Mouse (Mus musculus) T-cell, adult 2 months (primary cell): ENCODE measurements at regions not wholly inside any gene's neighbourhood (a gene's known extent, or its start where the extent isn't known, plus 50 kb on each side); places are given as distances from the start of the nearest gene placed in this dataset.

Source experiments
- DNase-seq: peaks from one replicate; pipeline ENCODE4 v3.0.0; 2022; ENCODE audit warnings: low spot score

DNA sequence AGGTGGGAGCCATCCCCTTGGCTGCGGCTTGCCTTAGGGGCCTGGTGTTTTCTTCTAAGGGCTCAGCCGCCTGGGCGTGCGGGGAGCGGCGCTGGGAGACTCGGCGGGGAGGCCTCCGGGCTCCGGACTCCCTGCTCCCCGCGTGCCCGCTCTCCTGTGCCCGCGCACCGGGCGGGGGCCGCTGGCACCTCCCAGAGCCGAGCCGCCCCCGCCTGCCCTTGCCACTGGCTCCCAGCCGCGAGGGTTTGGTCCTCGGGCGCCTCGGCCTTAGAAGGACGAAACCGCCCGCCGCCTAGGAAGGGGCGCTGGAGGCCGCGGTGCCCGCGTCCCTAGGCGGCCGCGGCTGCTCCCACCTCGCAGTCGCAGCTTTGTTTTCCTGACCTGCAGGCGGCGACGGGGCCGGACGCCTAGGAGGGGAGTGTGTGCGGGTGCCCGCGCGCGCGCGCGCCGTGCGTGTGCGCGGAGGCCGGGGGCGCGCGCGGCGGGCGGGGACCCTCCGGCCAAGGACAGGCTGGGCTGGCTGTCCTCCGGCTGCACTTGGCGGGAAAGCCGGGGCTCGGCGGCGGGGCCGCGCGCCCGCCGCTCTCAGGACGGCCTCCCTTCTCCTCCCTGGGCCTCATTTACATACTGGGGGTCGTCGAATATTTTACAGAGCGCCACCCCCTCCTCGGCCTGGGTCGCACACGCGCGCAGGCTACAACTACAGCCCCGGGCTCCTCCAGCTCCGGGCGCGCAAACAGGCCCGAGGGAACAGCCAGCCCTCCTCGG lies 227.1 kb downstream of the Mef2c start:
- no peak for DNase-seq

- no peak for DNase-seq
These were observed 227.7 kb downstream of the Mef2c start for GRCm38 (mm10) chr13:83731481-83732006.

GRCm38 (mm10) chr13:83732283-83733121 lies 228.7 kb downstream of the Mef2c start:
- no peak for DNase-seq

GRCm38 (mm10) chr13:83733231-83733990 lies 229.6 kb downstream of the Mef2c start:
- DNase-seq = no peak

DNA sequence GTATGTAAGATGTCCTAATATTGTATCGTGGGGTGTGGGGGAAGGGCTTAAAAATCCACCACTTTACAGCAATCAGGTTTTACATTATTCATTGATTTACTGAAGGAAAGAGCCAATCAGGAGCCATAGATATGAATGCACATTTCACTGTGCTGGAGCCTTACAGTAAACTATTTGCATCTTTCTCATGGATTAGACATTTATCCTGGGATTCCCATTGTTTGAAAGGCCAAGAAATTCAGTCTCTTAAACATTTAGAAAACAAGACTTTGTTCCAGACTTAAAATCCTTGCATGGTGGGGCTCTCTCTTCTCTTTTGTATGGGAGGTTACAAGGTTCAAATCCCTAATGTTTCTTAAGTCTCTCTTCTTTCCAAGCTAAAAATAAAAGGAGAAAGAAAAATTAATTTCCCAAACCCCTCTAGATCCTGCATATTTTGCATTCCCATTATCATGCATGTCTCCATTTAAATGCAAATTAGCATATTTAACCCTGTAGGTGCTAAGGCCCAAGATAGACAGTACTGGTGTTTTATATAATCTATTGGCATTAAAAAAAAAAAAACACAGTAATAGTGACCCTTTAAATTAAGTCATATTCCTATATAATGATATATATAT lies 230.3 kb downstream of the Mef2c start:
- DNase-seq = no peak

DNA sequence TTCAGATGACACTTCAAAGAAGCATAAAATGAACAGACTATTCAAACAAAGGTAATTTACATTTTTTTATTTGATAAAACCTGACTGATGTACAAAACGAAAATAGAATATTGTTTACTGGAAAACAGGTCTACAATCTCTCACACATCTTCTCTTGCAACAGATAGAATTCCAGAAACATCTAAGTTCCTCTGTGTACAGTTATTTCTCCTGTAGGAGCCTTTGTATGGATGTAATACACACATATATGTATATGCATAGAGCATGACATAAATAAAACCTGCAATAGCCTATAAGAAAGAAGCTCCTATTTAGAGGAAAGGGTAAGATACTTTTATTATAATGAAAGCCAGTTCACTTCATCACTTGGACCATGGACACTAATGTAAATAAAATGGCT lies 230.8 kb downstream of the Mef2c start:
- DNase-seq = no peak

DNA sequence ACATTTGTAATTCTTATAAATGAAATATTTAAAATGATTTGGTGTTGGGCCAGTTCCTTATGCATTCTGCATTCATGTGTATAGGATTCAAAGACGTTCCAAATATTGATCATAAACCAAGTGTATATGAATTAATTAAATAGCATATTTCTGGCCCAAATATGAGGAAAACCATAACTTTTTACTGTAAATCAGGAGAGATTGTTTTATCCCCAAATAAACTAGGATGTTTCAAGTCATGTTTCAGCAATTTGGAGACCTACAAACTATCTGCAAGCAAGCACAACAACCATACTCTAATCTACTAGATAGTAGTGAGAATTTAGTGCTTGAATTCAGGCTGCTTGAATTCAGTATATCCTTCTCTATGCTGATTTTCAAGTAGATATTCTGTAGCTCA lies 231.3 kb downstream of the Mef2c start:
- no peak for DNase-seq

GRCm38 (mm10) chr13:83735631-83736475 lies 232.0 kb downstream of the Mef2c start:
- no peak for DNase-seq

GRCm38 (mm10) chr13:83737031-83737825 lies 233.4 kb downstream of the Mef2c start:
- no peak for DNase-seq

GRCm38 (mm10) chr13:83737826-83738527 lies 234.1 kb downstream of the Mef2c start:
- DNase-seq = no peak

DNA sequence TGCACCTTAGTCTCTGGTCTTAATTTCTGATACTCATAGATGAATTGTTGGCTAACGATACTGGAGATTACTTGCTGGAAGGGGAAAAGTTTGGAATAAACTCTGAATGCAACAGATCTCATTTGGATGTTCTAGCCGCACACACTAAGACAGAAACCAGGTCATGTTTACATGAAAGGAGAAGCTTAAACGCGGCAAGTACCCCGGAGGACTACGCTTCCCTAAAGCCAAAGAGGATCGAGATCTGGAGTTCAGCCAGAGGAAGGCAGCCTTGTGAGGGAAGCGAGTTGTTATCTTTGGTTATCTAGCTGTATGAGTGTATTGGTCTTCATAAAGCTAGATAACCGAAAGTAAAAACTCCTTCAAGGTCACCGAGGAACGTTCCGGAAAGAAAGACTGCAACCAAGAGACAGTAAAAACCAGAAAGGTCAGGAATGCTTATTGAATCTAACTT lies 234.7 kb downstream of the Mef2c start:
- DNase-seq = no peak

GRCm38 (mm10) chr13:83739131-83739530 lies 235.3 kb downstream of the Mef2c start:
- DNase-seq = no peak

GRCm38 (mm10) chr13:83739541-83740061 lies 235.8 kb downstream of the Mef2c start:
- DNase-seq = no peak

DNA sequence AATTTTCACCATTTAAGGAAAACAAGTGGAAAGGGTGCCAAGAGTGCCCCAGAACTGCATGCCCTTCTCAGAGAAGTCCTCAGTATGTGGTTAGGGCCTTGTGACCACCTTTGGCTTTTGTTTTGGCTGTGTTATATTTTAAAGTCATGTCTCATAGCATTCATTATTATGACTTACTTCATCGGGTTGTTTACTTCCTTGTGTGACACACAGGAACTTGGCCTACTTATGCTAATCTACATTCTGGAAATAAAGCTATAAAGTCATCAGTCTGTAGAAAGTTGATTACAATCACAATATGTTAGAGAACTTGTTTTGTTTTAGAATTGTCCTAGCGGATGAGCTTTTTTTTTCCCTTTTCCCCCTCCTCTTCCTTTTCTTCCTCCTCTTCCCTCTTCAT lies 236.3 kb downstream of the Mef2c start:
- no peak for DNase-seq

- DNase-seq = no peak
These were observed 236.9 kb downstream of the Mef2c start for GRCm38 (mm10) chr13:83740771-83741170.

GRCm38 (mm10) chr13:83741591-83742021 lies 237.8 kb downstream of the Mef2c start:
- DNase-seq = no peak

DNA sequence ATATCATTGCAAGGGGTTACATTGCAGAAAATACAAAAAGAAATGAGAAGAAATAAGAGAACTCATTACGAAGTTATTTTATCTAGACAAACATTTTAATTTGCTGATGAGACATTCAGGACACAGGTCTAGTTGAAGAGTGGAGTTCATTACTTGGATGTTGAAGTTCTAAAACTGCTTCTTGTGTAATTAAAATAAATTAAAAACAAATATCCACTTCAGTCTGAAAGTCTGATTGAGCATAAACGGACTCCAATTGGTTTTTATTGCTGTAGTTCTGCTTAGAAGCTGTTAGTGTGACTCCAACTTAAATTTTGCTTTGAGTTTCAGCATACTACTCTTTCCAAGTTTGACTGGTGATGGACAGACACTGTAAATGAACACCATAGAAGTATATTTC lies 238.3 kb downstream of the Mef2c start:
- no peak for DNase-seq

DNA sequence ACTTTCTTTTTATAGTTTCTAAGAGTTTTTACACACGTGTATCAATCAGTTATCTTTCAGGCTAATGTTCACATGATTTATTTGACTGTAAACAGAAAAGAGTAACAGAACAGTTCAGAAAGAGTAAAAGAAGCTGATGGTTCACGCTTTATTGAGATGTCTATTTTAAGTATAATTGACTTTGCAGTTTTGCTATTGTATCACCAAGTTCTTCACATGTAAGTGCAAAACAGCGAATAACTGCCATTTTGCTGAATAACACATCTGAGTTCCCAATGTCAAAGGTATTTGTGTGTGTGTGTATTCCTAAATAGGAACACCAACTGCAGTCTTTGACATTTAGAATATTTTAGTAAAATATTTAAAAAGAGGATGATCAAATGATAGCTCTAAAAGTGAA lies 238.7 kb downstream of the Mef2c start:
- DNase-seq = no peak

- DNase-seq = no peak
These were observed 239.5 kb downstream of the Mef2c start for GRCm38 (mm10) chr13:83743381-83743780.
